Mouse (Mus musculus) brain, embryonic 14.5 days (tissue): ENCODE measurements around the gene Bax.

Experiments used
- CTCF ChIP-seq: fragments of 200-500 bp; IDR thresholded peaks from 2 replicates; pipeline ENCODE4 v1.5.1; 2012; ENCODE audit warnings: inconsistent platforms, mild to moderate bottlenecking, moderate library complexity, borderline replicate concordance; ENCODE audit not compliant: insufficient read depth, insufficient read length; ENCODE audit errors: extremely low read depth
- POLR2A ChIP-seq: fragments of 200-500 bp; IDR thresholded peaks from 2 replicates; pipeline ENCODE4 v1.6.1; 2012; ENCODE audit warnings: mild to moderate bottlenecking, inconsistent platforms, borderline replicate concordance; ENCODE audit not compliant: poor library complexity, insufficient read depth, insufficient read length, severe bottlenecking; ENCODE audit errors: extremely low read depth

- no peak for TF ChIP-seq CTCF
- TF ChIP-seq POLR2A, result no peak
Observed at GRCm38 (mm10) chr7:45492951-45493350, 26.3 kb upstream of the Bax start.
